Mouse (Mus musculus): ENCODE data around the gene Fbxw20. TPM values are rescaled to one million over a fixed set of nuclear protein-coding genes. Genes with fewer than 3 reads are reported as not detected.

Gene Fbxw20
- not detected in 4 replicates for total RNA-seq (2023; ENCODE audit: inconsistent age)

DNA sequence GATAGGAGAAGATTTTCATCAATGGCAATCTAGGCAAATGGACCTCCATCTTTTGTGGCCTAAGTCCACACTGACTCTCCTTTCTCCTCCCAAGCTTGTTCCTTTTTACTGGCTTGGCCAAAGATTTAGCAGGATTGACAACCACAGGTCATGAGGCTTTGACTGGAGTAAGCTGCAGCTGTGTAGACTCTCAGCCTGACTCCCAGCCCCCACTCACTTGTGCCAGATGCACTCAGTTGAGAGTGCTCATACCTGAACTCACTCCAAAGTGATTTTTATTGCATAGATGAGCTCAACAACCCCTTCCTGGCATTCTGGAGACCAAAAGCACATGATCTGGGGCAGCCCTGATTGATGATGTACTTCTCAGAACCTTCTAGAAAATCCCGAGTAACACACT lies at the start of gene Fbxw20:
Gene Fbxw20 (minus strand): TSS at position 101 of the 400 bp plus-strand sequence.

DNA sequence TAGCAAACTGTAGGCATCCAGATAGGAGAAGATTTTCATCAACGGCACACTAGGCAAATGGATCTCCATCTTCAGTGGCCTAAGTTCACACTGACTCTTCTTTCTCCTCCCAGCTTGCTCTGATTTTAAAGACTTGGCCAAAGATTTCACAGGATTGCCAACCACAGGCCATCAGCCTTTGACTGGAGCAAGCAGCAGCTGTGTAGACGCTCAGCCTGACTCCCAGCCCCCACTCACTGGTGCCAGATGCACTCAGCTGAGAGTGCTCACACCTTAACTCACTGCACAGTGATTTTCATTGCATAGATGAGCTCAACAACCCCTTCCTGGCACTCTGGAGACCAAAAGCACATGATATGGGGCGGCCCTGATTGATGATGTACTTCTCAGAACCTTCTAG lies 38.7 kb downstream of the Fbxw20 start, which contains the start of gene Fbxw13:
Gene Fbxw13 (minus strand): TSS at position 101 of the 400 bp plus-strand sequence.

Other genes with a start within 250 kb of the Fbxw20 start
- 0.45 to 0.74 TPM (median 0.64 TPM) in 3 of 4 replicates, not detected in the other for gene Ucn2, start 248.7 kb downstream of the Fbxw20 start, total RNA-seq (2023; ENCODE audit: inconsistent age)
- 26.1 to 36.7 TPM (median 28.4 TPM) in 4 replicates for gene Pfkfb4, start 243.0 kb downstream of the Fbxw20 start, total RNA-seq (2023; ENCODE audit: inconsistent age)
- 1,721 to 2,235 TPM (median 1,997 TPM) in 4 replicates for gene Shisa5, start 196.2 kb downstream of the Fbxw20 start, total RNA-seq (2023; ENCODE audit: inconsistent age)
- 9.9 to 16.9 TPM (median 14.7 TPM) in 4 replicates for gene Trex1, start 175.0 kb downstream of the Fbxw20 start, total RNA-seq (2023; ENCODE audit: inconsistent age)
- 32.4 to 38.0 TPM (median 36.4 TPM) in 4 replicates for gene Atrip, start 160.6 kb downstream of the Fbxw20 start, total RNA-seq (2023; ENCODE audit: inconsistent age)
- gene Ccdc51, start 152.3 kb downstream of the Fbxw20 start, total RNA-seq (2023; ENCODE audit: inconsistent age), result 7.4 to 10.1 TPM (median 9.6 TPM) in 4 replicates
- gene Tma7, start 152.2 kb downstream of the Fbxw20 start, total RNA-seq (2023; ENCODE audit: inconsistent age), result 302 to 333 TPM (median 324 TPM) in 4 replicates
- gene Plxnb1, start 139.4 kb downstream of the Fbxw20 start, total RNA-seq (2023; ENCODE audit: inconsistent age), result 0.24 to 0.51 TPM (median 0.28 TPM) in 4 replicates
- gene Fbxw21, start 72.7 kb downstream of the Fbxw20 start, total RNA-seq (2023; ENCODE audit: inconsistent age), result not detected in 4 replicates
- gene Fbxw13, start 38.8 kb downstream of the Fbxw20 start, total RNA-seq (2023; ENCODE audit: inconsistent age), result 0.39 TPM in 1 of 4 replicates, not detected in the others
- not detected in 4 replicates for gene Fbxw14, start 52.9 kb upstream of the Fbxw20 start, total RNA-seq (2023; ENCODE audit: inconsistent age)
- not detected in 4 replicates for gene Fbxw28, start 104.9 kb upstream of the Fbxw20 start, total RNA-seq (2023; ENCODE audit: inconsistent age)
- gene Fbxw22, start 169.5 kb upstream of the Fbxw20 start, total RNA-seq (2023; ENCODE audit: inconsistent age), result not detected in 4 replicates
- not detected in 4 replicates for gene Fbxw16, start 214.4 kb upstream of the Fbxw20 start, total RNA-seq (2023; ENCODE audit: inconsistent age)

Data from B cell, adult (primary cell).